Mouse (Mus musculus) CD8-positive naive resting alpha-beta T cell, adult 57 days (primary cell): ENCODE measurements around the gene Prl2c2. TPM values are rescaled to one million over a fixed set of nuclear protein-coding genes. Genes with fewer than 3 reads are reported as not detected.

Experiments used
- total RNA-seq: library from RNA; stranded (reverse); gene quantifications from one replicate; pipeline ENCODE4 v1.2.4, GENCODE M21; 2023

Prl2c2 gene
- not detected for total RNA-seq

GRCm38 (mm10) chr13:13005283-13005682, at the start of gene Prl2c2:
Gene Prl2c2, minus strand, starts transcription at chr13:13005383.

Other genes starting within 250 kb of the Prl2c2 start
- gene Prl2c3, start 205.3 kb downstream of the Prl2c2 start, total RNA-seq: not detected
- gene Prl2c5, start 177.3 kb upstream of the Prl2c2 start, total RNA-seq: not detected